Mouse (Mus musculus): Measurements from ENCODE around the gene Asprv1.

- peak; percentile 80 for TF ChIP-seq POLR2A (IDR thresholded peaks at IDR 0.05; ENCODE audit: control insufficient read depth, low read depth, low read length)
- no peak for TF ChIP-seq CTCF (IDR thresholded peaks at IDR 0.05; ENCODE audit: control insufficient read depth, insufficient read depth, insufficient replicate concordance, low read depth, low read length)
Observed at GRCm38 (mm10) chr6:86669240-86669727, 41.3 kb downstream of the Asprv1 start.

Data from testis, adult 2 months (tissue).